Mouse (Mus musculus) neutrophil, adult 83 days (primary cell): ENCODE data around the gene Chia1. TPM values are rescaled to one million over a fixed set of nuclear protein-coding genes. Genes with fewer than 3 reads are reported as not detected.

Experiments
- total RNA-seq, 2 experiments: library from RNA; stranded (reverse); gene quantifications; one replicate each; pipeline ENCODE4 v1.2.4; 2023

Gene Chia1
- not detected for total RNA-seq

DNA sequence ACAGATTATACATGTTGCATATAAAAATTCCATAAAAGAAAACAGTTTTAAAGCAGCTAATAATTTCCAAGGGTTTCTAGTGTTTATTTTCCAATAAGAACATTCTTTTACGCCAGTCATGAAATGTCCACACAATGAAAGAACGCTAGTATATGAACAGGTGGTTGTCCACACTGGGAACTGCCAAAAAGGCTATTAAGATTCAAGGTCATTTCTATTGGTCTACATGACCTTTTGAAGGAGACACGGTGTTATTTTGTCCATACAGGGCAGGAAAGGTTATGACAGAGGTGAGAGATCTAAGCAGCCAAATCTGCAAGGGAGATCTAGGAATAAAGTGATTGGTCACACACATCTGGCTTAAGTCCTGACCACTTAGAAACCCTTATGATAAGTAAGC lies at the start of gene Chia1:
Chia1 (plus strand) TSS at position 301 of the 400 bp plus-strand sequence.

DNA sequence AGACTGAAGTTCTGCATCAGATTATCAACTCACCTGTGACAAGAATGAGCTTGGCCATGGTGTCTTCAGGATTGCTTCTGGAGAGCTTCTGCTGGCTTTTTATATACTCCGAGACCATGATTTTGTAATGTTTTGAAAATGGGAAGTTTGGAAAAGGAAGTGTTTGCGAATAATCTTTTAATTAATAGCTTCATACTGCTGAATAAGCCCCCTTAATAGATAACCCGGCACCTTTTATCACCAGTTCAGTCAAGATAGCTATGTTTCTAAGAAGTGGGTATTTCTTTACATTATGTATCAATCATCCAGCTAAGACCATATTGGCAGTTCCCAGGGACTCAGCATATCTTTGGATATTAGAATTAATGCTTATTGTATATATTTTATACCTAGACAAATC lies 54.4 kb downstream of the Chia1 start, which contains the start of gene Chil3:
Chil3 (minus strand) TSS at position 101 of the 400 bp plus-strand sequence.

Other genes with a start within 250 kb of the Chia1 start
- gene Adora3, start 242.4 kb upstream of the Chia1 start, total RNA-seq: 1 to 10 TPM; 1.9 to 2.4 TPM
- gene Tmigd3, start 242.3 kb upstream of the Chia1 start, total RNA-seq: 1 to 10 TPM; 1.1 to 1.5 TPM
- gene I830077J02Rik, start 180.6 kb upstream of the Chia1 start, total RNA-seq: 10 to 100 TPM; 76.4 to 89.8 TPM
- gene Wdr77, start 153.9 kb upstream of the Chia1 start, total RNA-seq: 10 to 100 TPM; 30.9 to 34.3 TPM
- 100 to 1,000 TPM; 143 to 151 TPM for gene Atp5f1, start 153.1 kb upstream of the Chia1 start, total RNA-seq
- 1 to 10 TPM; 5.5 to 6.4 TPM for gene Ovgp1, start 139.5 kb upstream of the Chia1 start, total RNA-seq
- gene Pifo, start 98.6 kb upstream of the Chia1 start, total RNA-seq: not detected
- 10 to 100 TPM; 13.5 to 13.8 TPM for gene Chil5, start 80.4 kb upstream of the Chia1 start, total RNA-seq
- 1,000 to 10,000 TPM; 3,749 to 3,895 TPM for gene Chil3, start 54.3 kb downstream of the Chia1 start, total RNA-seq
- 1 to 10 TPM in 1 of 2 experiments, under 1 TPM in 1; 0.92 to 1.2 TPM for gene Chil4, start 106.3 kb downstream of the Chia1 start, total RNA-seq